Mouse (Mus musculus) left cerebral cortex, postnatal 14 days (tissue): ENCODE data around the gene Gm9903. TPM values are rescaled to one million over a fixed set of nuclear protein-coding genes. Genes with fewer than 3 reads are reported as not detected.

Experiments used
- DNase-seq, 2 experiments: peaks; one replicate each; pipeline ENCODE4 v3.0.0; 2021 to 2022; ENCODE audit warnings: low spot score in 2 of 2, mixed read lengths in 1 of 2
- intact Hi-C: fragments of 180-260 bp; cut with DNase I; formaldehyde crosslinking; loops from one replicate; pipeline ENCODE4 v1.15.1; 2025
- long read RNA-seq, 2 experiments: library from polyadenylated mRNA; stranded (forward); transcript quantifications; one replicate each; pipeline ENCODE4 v2.0.0; 2021
- total RNA-seq, 2 experiments: library from RNA; stranded (reverse); gene quantifications; 2 replicates each; pipeline ENCODE4 v1.2.3; 2021

The Gm9903 gene
- total RNA-seq = 1 to 10 TPM in 1 of 2 experiments, under 1 TPM in 1; 0.72 to 1.3 TPM
- long read RNA-seq, experiment 1 = 0 reads
- long read RNA-seq, experiment 2 = 0 reads

- intact Hi-C loops = no loop called here
- DNase-seq = peak; percentile 99 to 100
Observed at GRCm38 (mm10) chr5:33629301-33629987, at the start of gene Gm9903, which contains the start of gene Fam53a. Gene Gm9903, plus strand, starts transcription at chr5:33629925. Gene Fam53a, minus strand, starts transcription at chr5:33629635.

DNA sequence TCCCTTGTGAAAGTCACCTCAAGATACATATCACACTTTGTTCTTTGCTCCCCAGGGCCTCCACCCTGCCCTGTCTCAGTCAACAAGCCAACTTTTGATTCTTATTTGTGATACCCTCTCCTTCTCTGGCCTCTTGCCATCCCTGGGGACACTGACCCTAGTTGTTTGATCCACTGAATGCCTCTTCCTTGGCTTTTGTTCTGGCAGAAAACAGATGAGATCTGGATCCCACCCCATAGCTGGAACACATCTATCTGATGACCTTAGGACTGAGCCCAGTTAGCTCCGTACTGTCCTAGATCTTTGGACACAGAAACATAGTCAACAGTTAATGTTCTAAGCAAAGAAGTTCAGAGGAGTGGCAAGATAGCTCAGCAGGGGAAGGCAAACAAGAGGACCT is 49.4 kb upstream of the Gm9903 start:
- intact Hi-C loops = no loop called here
- DNase-seq = no peak

DNA sequence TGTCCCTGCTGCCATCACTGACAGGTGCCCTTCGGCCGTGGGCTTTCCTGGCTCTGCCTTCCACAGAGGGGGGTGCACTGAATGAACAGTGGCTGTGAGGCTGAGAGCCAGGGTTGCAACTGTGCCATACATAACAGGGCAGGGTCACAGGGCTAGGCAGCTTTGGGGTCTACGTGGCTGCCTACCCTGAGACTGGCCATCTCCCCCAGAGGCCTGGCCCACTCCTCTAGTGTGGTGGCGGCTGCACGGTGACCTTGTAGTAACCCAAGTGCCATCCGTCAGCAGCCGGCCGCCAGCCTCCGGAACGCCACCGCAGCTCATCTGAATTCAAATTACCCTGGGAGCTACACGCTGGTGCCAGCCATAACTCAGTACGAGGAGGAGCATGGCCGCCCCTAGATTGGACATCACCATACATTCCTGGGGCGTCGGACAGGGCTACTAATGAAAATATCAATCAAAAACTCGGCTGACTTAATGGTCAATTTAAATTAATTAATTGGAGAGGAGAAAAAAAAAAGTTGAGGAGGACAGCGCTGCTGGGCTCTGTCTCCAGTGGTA is 42.1 kb upstream of the Gm9903 start:
- DNase-seq = no peak
- intact Hi-C loops = no loop called here

DNA sequence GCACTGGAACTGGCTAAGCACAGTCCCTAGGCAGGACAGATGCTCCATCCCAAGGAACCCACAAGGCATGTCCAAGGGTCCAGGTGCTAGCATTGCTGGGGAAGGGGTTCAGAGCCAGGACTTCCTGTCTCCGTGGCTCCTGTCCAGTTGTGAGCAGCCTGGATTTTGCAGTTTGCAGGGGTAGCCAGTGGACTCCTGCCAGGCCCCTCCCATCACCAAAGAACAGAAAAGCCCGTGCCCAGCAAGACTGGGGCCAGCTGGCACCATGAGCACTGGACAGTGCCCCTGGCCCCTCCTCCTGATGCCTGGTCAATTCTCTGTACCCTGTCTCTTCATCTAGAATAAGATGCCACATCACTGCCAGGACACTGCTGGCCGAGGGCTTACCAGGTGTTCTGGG is 41.7 kb upstream of the Gm9903 start:
- DNase-seq = no peak
- intact Hi-C loops = no loop called here

- DNase-seq = peak; percentile 68 to 80
- intact Hi-C loops = loop anchor here (1.0 kb wide), 1 partner anchor 195 kb away; no protein-coding TSS in a partner anchor
Observed at GRCm38 (mm10) chr5:33589221-33589888, 40.4 kb upstream of the Gm9903 start.

DNA sequence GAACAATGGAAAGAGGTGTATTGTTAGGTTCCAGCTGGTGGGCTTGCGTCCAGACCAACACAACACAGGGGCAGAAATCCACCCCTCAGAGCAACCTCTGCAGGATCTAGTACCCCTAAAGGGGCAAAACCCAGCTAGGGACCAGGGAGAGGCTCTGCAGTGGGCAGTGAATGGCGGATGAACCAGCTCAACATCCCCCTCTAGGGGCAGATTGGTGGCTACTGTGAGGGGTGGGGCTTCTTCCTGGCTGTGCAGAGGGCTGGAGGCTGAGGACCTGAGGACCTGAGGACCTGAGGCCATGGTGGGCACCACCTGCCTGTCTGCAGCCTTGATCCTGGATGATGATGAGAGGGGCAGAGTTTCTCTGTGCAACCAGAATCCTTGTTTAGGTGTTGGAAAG is 36.1 kb upstream of the Gm9903 start:
- intact Hi-C loops = no loop called here
- DNase-seq = no peak

DNA sequence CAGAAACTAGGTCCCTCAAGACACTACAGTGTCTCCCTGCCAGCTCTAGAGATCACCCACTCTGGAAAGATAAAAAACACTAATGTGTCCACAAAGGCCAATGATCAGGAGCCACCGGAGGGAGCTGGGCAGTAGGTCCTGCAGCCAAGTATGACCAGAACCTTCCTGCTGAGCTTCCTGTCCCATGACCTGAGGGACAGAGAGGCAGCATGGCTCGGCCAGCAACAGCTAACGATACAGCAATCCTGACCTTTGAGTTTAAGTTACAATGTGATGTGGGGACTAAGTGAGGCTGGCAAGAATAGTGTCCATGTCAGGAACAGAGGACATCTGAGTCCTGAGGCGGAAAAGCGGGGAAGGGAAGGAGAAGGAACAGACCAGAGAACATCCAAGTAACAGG is 24.4 kb upstream of the Gm9903 start:
- no peak for DNase-seq
- intact Hi-C loops = no loop called here

DNA sequence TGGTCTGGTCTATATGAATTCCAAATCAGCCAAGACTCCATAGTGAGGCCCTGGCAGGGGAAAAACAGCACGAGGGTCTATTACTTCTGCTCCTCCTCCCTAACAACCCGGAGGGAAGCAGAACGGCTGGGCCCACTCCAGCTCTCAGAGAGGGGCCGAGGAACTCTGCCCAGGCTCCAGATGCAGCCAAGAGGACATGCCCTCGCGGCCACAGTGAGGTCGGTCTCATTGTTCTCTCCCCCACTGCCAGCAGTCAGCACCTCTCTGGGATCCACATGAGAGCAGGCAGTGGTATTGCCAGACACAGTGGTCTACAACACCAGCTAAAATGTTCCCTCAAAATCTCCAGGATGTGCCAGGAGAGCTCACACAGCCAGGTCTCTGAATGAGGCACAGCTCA is 23.1 kb upstream of the Gm9903 start:
- no peak for DNase-seq
- intact Hi-C loops = no loop called here

- DNase-seq = no peak
- intact Hi-C loops = no loop called here
Observed at GRCm38 (mm10) chr5:33607434-33607833, 22.3 kb upstream of the Gm9903 start.

GRCm38 (mm10) chr5:33609226-33609625 is 20.5 kb upstream of the Gm9903 start:
- intact Hi-C loops = no loop called here
- no peak for DNase-seq

DNA sequence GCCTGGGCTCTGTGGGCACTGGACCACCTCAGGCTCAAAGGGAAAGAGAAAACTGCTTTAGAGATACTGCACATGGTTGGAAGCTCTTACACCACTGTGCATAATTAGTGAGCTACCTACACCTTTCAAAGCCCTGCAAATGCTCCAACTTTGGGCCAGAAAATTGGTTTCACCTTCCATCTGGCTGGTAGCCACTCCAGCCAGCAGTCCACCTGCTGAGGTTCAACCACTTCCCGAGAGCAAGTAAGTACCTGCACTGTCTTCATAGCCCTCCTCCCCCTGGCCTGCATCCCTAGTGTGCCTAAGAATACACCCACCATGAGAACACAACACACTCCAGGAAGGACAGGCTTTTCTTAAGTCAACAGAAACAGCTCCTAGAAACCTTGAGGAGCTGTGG is 17.9 kb upstream of the Gm9903 start:
- intact Hi-C loops = no loop called here
- DNase-seq = no peak

GRCm38 (mm10) chr5:33614391-33614790 is 15.3 kb upstream of the Gm9903 start:
- intact Hi-C loops = no loop called here
- DNase-seq = no peak

DNA sequence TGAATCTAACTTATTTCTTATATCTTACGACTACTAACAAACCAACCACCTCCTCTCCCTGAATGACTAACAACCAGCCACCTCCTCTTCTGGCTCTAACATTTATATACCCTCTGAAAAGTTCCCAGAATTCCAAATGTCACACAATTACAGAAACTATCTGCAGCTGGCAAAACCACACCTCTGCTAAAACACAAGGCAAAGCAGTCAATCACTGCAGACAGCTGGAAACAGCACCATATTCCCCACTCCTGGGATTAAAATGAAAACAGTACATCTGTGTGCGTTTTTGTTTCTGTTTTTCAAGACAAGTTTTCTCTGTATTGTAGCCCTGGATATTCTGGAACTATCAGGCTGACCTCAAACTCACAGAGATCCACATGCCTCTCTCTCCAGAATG is 7.1 kb upstream of the Gm9903 start:
- intact Hi-C loops = no loop called here
- DNase-seq = no peak

DNA sequence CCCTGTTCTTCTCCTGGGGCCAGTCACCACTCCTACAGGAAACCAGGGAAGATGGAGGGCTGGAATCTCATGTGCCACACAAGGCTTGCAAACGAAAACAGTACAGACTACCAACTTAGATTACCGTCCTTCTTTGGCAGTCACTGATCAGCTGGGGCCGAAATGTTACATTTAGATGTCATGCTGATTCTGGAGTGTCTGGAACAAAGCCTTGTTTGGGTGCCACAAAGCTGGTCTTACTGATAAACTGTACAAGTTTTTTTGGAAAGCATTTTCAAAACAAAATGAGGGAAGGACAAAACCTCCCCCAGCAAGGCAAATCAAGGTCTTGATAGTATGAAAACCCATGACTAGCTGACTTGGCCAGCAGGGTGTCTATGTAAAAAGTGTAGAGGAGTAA is 6.0 kb upstream of the Gm9903 start:
- intact Hi-C loops = no loop called here
- DNase-seq = no peak

GRCm38 (mm10) chr5:33627968-33628367 is 1.8 kb upstream of the Gm9903 start:
- DNase-seq = no peak
- intact Hi-C loops = no loop called here

- peak; percentile 40 to 46 for DNase-seq
- intact Hi-C loops = no loop called here
Observed at GRCm38 (mm10) chr5:33628820-33629300, 865 bp upstream of the Gm9903 start.

- intact Hi-C loops = no loop called here
- peak in 1 of 2 experiments; percentile 27 for DNase-seq
Observed at GRCm38 (mm10) chr5:33630061-33630460, 336 bp downstream of the Gm9903 start.

GRCm38 (mm10) chr5:33630615-33631014 is 890 bp downstream of the Gm9903 start:
- intact Hi-C loops = no loop called here
- no peak for DNase-seq

- intact Hi-C loops = no loop called here
- peak in 1 of 2 experiments; percentile 51 for DNase-seq
Observed at GRCm38 (mm10) chr5:33632526-33632925, 2.8 kb downstream of the Gm9903 start.

- intact Hi-C loops = no loop called here
- DNase-seq = no peak
Observed at GRCm38 (mm10) chr5:33635361-33635760, 5.6 kb downstream of the Gm9903 start.
